15 mouse cellular contexts compared by ENCODE assay signal in genomic region chr10:126663461-126664013, GRCm38 (mm10).
DNase-seq lines count a peak whose midpoint lies in the region; ATAC-seq and TF ChIP-seq lines count a peak whose summit lies in the region.
"Had no signal": no experiment of that assay in that cellular context is flagged by ENCODE, and none has a peak within 500 bp of the region (broad histone marks: within the 10 kb centered on the region; RNA-seq: fewer than 3 reads in every experiment).

No protein-coding gene starts in this region.

- H3K27ac ChIP-seq in kidney, adult 2 months (ENCODE audit: insufficient read depth, low read depth, low read length) = no peak overlapping the region
- H3K27ac ChIP-seq in kidney, embryonic 14.5 days (ENCODE audit: low read depth, low read length) = no peak overlapping the region
- no peak overlapping the region for H3K27ac ChIP-seq in olfactory bulb, adult 2 months (ENCODE audit: insufficient read depth, low read depth, low read length)
- H3K27ac ChIP-seq: forebrain, embryonic 10.5 days had no signal

- 56% methylated on average over 15 of the region's 15 CpGs for WGBS in kidney, adult 2 months
- 72% methylated on average over 15 of the region's 15 CpGs for WGBS in kidney, embryonic 14.5 days
- WGBS in olfactory bulb, adult 2 months = 80% methylated on average over 15 of the region's 15 CpGs

- no peak overlapping the region for H3K9ac ChIP-seq in kidney, embryonic 14.5 days (ENCODE audit: low read depth, low read length)

- TF ChIP-seq POLR2A in kidney, adult 2 months (IDR thresholded peaks at IDR 0.05; ENCODE audit: low read depth, low read length) = no peak
- no peak for TF ChIP-seq POLR2A in brain, embryonic 14.5 days (IDR thresholded peaks at IDR 0.05; ENCODE audit: borderline replicate concordance, extremely low read depth, insufficient read depth, insufficient read length, poor library complexity, severe bottlenecking)
- TF ChIP-seq POLR2A in olfactory bulb, adult 2 months (IDR thresholded peaks at IDR 0.05; ENCODE audit: insufficient read depth, low read depth, low read length) = no peak

- H3K27me3 ChIP-seq in kidney, adult 2 months (replicated peaks; ENCODE audit: control insufficient read depth, insufficient read depth, low read length) = no peaks in the 10 kb centered on the region
- H3K27me3 ChIP-seq in kidney, embryonic 14.5 days (ENCODE audit: control insufficient read depth, insufficient read depth, low read length) = no peaks in the 10 kb centered on the region

- H3K4me1 ChIP-seq in kidney, adult 2 months (ENCODE audit: control insufficient read depth, insufficient read depth, low read length) = no peaks in the 10 kb centered on the region
- no peaks in the 10 kb centered on the region for H3K4me1 ChIP-seq in kidney, embryonic 14.5 days (ENCODE audit: control insufficient read depth, insufficient read depth, low read length)
- no peaks in the 10 kb centered on the region for H3K4me1 ChIP-seq in olfactory bulb, adult 2 months (ENCODE audit: control insufficient read depth, insufficient read depth, low read length)
- H3K4me1 ChIP-seq: forebrain, embryonic 10.5 days had no signal

- DNase-seq in kidney, adult 2 months = no peak
- DNase-seq in retina, postnatal 1 day = peak; percentile 11
- no peak for DNase-seq in retina, embryonic 14.5 days (ENCODE audit: low spot score)
- no peak for DNase-seq in brain, embryonic 14.5 days (ENCODE audit: low read depth)
- no peak for DNase-seq in layer of hippocampus, postnatal 25 days (ENCODE audit: extremely low spot score in 1 of 2, low spot score in 1 of 2)
- no peak for DNase-seq in T-cell, adult 2 months (ENCODE audit: low spot score)
- DNase-seq: gastrocnemius, postnatal 14 days; heart, postnatal 10 days; kidney, postnatal 10 days; lung, postnatal 14 days had no signal

- TF ChIP-seq CTCF in kidney, adult 2 months (conservative IDR thresholded peaks at IDR 0.05; ENCODE audit: insufficient read depth, insufficient read length, low read depth, low read length) = peak; percentile 39; the same call in 1 of the 2 replicates
- peak; percentile 68 for TF ChIP-seq CTCF in brain, embryonic 14.5 days (IDR thresholded peaks at IDR 0.05; ENCODE audit: borderline replicate concordance, extremely low read depth, insufficient read depth, insufficient read length)
- peak; percentile 32; the same call in 1 of the 2 replicates for TF ChIP-seq CTCF in olfactory bulb, adult 2 months (IDR thresholded peaks at IDR 0.05; ENCODE audit: insufficient read depth, low read depth, low read length)

- ATAC-seq in kidney, embryonic 14.5 days (ENCODE audit: low FRiP score, low TSS enrichment) = no peak
- ATAC-seq: activated CD4-positive, CD25-positive, alpha-beta regulatory T cell, adult 4 months had no signal

- no peak overlapping the region for H3K4me3 ChIP-seq in kidney, adult 2 months (ENCODE audit: insufficient read depth, low read depth, low read length)
- H3K4me3 ChIP-seq in kidney, embryonic 14.5 days (ENCODE audit: low read length) = no peak overlapping the region
- no peak overlapping the region for H3K4me3 ChIP-seq in olfactory bulb, adult 2 months (ENCODE audit: insufficient read depth, low read depth, low read length)
- H3K4me3 ChIP-seq: forebrain, embryonic 10.5 days; myocyte had no signal

- H3K4me2 ChIP-seq in kidney, embryonic 14.5 days (replicated peaks; ENCODE audit: low read depth, low read length) = no peak overlapping the region

- H3K9me3 ChIP-seq in kidney, embryonic 14.5 days (ENCODE audit: control insufficient read depth, low read length) = peaks cover 4% of the 10 kb centered on the region; the same call in 1 of the 2 replicates

- H3K36me3 ChIP-seq in kidney, adult 2 months (ENCODE audit: control insufficient read depth, insufficient read depth, low read length) = no peaks in the 10 kb centered on the region
- no peaks in the 10 kb centered on the region for H3K36me3 ChIP-seq in kidney, embryonic 14.5 days (ENCODE audit: control insufficient read depth, insufficient read depth, low read length)
- H3K36me3 ChIP-seq: forebrain, embryonic 10.5 days had no signal
